Mouse (Mus musculus): ENCODE data around the gene Elmo1.

- TF ChIP-seq CTCF (IDR thresholded peaks at IDR 0.05; ENCODE audit: control insufficient read depth, insufficient read depth, insufficient read length): no peak
- TF ChIP-seq USF1 (IDR thresholded peaks at IDR 0.05; ENCODE audit: low read depth): no peak
- TF ChIP-seq MAX (IDR thresholded peaks at IDR 0.05): no peak
- TF ChIP-seq CEBPB (IDR thresholded peaks at IDR 0.05; ENCODE audit: low read depth): no peak
- TF ChIP-seq MYOD1 (IDR thresholded peaks at IDR 0.05; ENCODE audit: control insufficient read depth, insufficient read length, low read depth): no peak
- TF ChIP-seq MYOG (IDR thresholded peaks at IDR 0.05; ENCODE audit: control insufficient read depth, extremely low read depth, insufficient read length): no peak
These were observed 229.8 kb downstream of the Elmo1 start for GRCm38 (mm10) chr13:20320232-20320631.

Measured in C2C12 (cell line).